Mouse (Mus musculus) liver, embryonic 14.5 days (tissue): ENCODE data around the gene Pqlc2. TPM values are rescaled to one million over a fixed set of nuclear protein-coding genes. Genes with fewer than 3 reads are reported as not detected.

ENCODE experiments used
- ATAC-seq: fragments of 200-750 bp; cut with Nextera tagmentation; 2 replicates; pipeline ENCODE4 v1.8.0; 2017; ENCODE audit warnings: moderate number of reproducible peaks, mild to moderate bottlenecking, moderate library complexity; ENCODE audit not compliant: insufficient read depth
- DNase-seq, 3 experiments: peaks; one replicate each; pipeline ENCODE4 v3.0.0-alpha.2; 2012 to 2013; ENCODE audit warnings: low read depth in 3 of 3, low spot score in 3 of 3
- H3K27ac ChIP-seq: fragments of 300-500 bp; sonication (generic); 2 replicates; pipeline ENCODE4 v1.5.1; 2014; ENCODE audit warnings: moderate library complexity, mild to moderate bottlenecking, control low read depth, inconsistent platforms
- H3K27me3 ChIP-seq: fragments of 300-500 bp; sonication (generic); 2 replicates; pipeline ENCODE4 v1.6.1; 2014; ENCODE audit warnings: mild to moderate bottlenecking, low read length, moderate library complexity; ENCODE audit not compliant: control insufficient read depth, insufficient read depth
- H3K36me3 ChIP-seq: fragments of 300-500 bp; sonication (generic); replicated peaks from 2 replicates; pipeline ENCODE4 v1.6.1; 2014; ENCODE audit warnings: low read depth; ENCODE audit not compliant: control insufficient read depth, insufficient read depth
- H3K4me1 ChIP-seq, 2 experiments: fragments of 200-500 bp in 1 of 2; fragments of 300-500 bp in 1 of 2; sonication (generic) in 1 of 2; replicated peaks; 2 replicates each; pipeline ENCODE4 v1.6.1; 2012 to 2014; ENCODE audit warnings: antibody characterized with exemption in 1 of 2, inconsistent platforms in 1 of 2, low read length in 1 of 2; ENCODE audit not compliant: control insufficient read depth in 2 of 2, insufficient read depth in 2 of 2
- H3K4me2 ChIP-seq: fragments of 300-500 bp; sonication (generic); 2 replicates; pipeline ENCODE4 v1.6.1; 2014; ENCODE audit warnings: low read depth, mild to moderate bottlenecking, control low read depth, moderate library complexity
- H3K4me3 ChIP-seq, 2 experiments: fragments of 200-500 bp in 1 of 2; fragments of 300-500 bp in 1 of 2; sonication (generic) in 1 of 2; 2 replicates each; pipeline ENCODE4 v1.5.1; 2012 to 2014; ENCODE audit warnings: low read depth in 2 of 2, low read length in 2 of 2, mild to moderate bottlenecking in 2 of 2, control low read depth in 1 of 2, inconsistent platforms in 1 of 2, moderate library complexity in 1 of 2; ENCODE audit not compliant: insufficient read depth in 1 of 2
- H3K9ac ChIP-seq: fragments of 300-500 bp; sonication (generic); replicated peaks from 2 replicates; pipeline ENCODE4 v1.6.1; 2014; ENCODE audit warnings: mild to moderate bottlenecking, control low read depth, moderate library complexity
- H3K9me3 ChIP-seq: fragments of 300-500 bp; sonication (generic); 2 replicates; pipeline ENCODE4 v1.6.1; 2016; ENCODE audit warnings: low read length, mixed read lengths; ENCODE audit not compliant: control insufficient read depth
- CTCF ChIP-seq: IDR thresholded peaks from 2 replicates; pipeline ENCODE4 v1.5.1; 2016; ENCODE audit warnings: antibody characterized with exemption, low read depth, control low read depth
- EP300 ChIP-seq: IDR thresholded peaks from 2 replicates; pipeline ENCODE4 v1.6.1; 2016; ENCODE audit warnings: antibody characterized with exemption, low read depth
- WGBS: fragments of 180-500 bp; shearing (Covaris S2); extraction: QIAGEN DNeasy Blood & Tissue Kit; methylation state at CpG from one replicate; pipeline ENCODE4 v1.1.7; 2014; ENCODE audit not compliant: insufficient replicate concordance; 5-methylcytosine and 5-hydroxymethylcytosine counted together
- polyA plus RNA-seq, 2 experiments: library from polyadenylated mRNA; depleted of rRNA in 1 of 2; stranded (reverse) in 1 of 2; unstranded in 1 of 2; fragments of >200 nt; fragmentation: Nextera tagmentation in 1 of 2; extraction: Ambion mirVana in 1 of 2; gene quantifications; 2 replicates each; pipeline versions ENCODE4 v1.2.1 to v1.2.3; 2012 to 2014

Pqlc2 gene
- polyA plus RNA-seq, 2 experiments: 8.1 to 8.6 TPM

DNA sequence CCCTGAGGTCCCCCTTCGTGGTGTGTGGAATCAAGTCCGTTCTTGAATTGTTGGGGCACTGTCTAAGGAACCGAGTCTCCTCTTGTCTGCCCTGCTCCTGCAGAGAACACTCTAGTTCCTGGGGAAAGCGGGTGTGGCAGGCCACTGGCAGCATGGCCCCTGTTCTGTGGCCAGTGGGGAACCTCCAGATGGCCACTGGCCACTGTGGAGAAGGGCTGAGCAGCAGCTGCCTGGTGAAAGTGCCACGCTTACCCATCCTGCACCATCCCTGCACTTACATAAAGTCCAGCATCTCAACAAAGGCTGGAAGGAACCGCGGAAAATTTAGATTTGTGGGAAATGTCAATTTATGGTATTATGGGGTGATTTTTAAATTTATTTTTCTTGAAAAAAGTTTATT, 34.1 kb downstream of the Pqlc2 start:
- DNase-seq (no peak), ATAC-seq (no peak)
- WGBS: 76% methylated on average over 7 of the region's 7 CpGs
- Histone ChIP-seq H3K4me1 (no peaks in the 10 kb centered on the region), H3K27me3 (no peaks in the 10 kb centered on the region), H3K27ac (no peak overlapping the region), H3K9ac (no peak overlapping the region), H3K4me2 (no peak overlapping the region), H3K36me3 (peaks cover 9% of the 10 kb centered on the region), H3K4me3 (no peak overlapping the region), H3K9me3 (no peaks in the 10 kb centered on the region)
- no peak for TF ChIP-seq CTCF
- TF ChIP-seq EP300: no peak

DNA sequence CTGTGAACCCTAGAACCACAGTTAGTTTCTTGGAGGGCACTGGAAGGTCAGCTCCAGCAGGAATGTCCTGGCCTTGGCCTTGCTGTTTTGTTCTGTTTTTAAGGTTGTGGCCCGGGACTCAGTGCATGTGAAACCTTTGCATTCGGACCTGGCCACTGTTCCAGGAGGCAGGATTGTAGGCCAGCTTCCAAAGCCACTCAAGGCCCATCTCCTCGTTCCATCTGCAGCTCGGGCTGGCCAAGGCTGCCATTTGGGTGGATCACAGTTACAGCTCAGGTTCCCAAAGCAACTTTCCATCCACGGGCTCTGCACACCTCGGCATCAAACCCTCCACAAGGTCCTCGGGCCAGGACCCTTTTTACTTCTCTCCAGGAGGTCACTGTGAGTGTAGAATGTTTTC, 35.9 kb downstream of the Pqlc2 start:
- H3K27ac ChIP-seq: no peak overlapping the region
- H3K9me3 ChIP-seq: no peaks in the 10 kb centered on the region
- 77% methylated on average over 7 of the region's 7 CpGs for WGBS
- DNase-seq: no peak
- TF ChIP-seq CTCF (no peak), EP300 (no peak)
- H3K27me3 ChIP-seq: no peaks in the 10 kb centered on the region
- H3K4me1 ChIP-seq: no peaks in the 10 kb centered on the region
- H3K4me2 ChIP-seq: no peak overlapping the region
- H3K9ac ChIP-seq: no peak overlapping the region
- no peak for ATAC-seq
- no peaks in the 10 kb centered on the region; the same call in 1 of the 2 replicates for H3K36me3 ChIP-seq
- no peak overlapping the region for H3K4me3 ChIP-seq

- no peaks in the 10 kb centered on the region for H3K9me3 ChIP-seq
- no peak overlapping the region for H3K4me2 ChIP-seq
- no peak for ATAC-seq
- no peak overlapping the region for H3K27ac ChIP-seq
- DNase-seq: no peak
- no peaks in the 10 kb centered on the region for H3K4me1 ChIP-seq
- WGBS: 82% methylated on average over 10 of the region's 10 CpGs
- TF ChIP-seq EP300: no peak
- TF ChIP-seq CTCF: no peak
- H3K9ac ChIP-seq: no peak overlapping the region
- no peak overlapping the region for H3K4me3 ChIP-seq
- no peaks in the 10 kb centered on the region for H3K27me3 ChIP-seq
- no peaks in the 10 kb centered on the region; the same call in 1 of the 2 replicates for H3K36me3 ChIP-seq
These were observed 37.4 kb downstream of the Pqlc2 start for GRCm38 (mm10) chr4:139272951-139273680.

DNA sequence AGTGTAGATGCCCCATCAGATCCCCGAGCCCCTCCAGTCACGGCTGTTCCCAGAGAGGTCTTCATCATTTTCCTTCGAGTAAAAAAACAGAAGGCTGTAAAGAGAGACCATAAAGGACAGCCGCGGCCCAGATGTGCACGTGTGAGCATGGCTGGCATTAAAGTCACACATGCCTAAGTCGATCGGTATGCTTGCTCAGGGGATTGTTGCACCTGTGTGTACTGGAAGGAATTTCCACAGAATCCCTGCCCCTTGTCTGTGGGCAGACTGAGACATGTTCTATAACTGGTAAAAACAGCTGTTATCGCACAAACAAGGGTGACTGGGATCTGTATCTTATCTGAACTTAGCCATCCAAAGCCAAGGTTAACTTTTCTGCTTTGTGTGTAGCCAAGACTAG, 38.9 kb downstream of the Pqlc2 start:
- ATAC-seq (no peak), DNase-seq (no peak)
- no peaks in the 10 kb centered on the region; the same call in 1 of the 2 replicates for H3K36me3 ChIP-seq
- H3K4me1 ChIP-seq: no peaks in the 10 kb centered on the region
- H3K27me3 ChIP-seq: no peaks in the 10 kb centered on the region
- no peak overlapping the region for H3K4me3 ChIP-seq
- WGBS: 84% methylated on average over 9 of the region's 9 CpGs
- no peak for TF ChIP-seq CTCF
- no peak overlapping the region for H3K4me2 ChIP-seq
- no peak overlapping the region for H3K27ac ChIP-seq
- H3K9me3 ChIP-seq: no peaks in the 10 kb centered on the region
- no peak overlapping the region for H3K9ac ChIP-seq

DNA sequence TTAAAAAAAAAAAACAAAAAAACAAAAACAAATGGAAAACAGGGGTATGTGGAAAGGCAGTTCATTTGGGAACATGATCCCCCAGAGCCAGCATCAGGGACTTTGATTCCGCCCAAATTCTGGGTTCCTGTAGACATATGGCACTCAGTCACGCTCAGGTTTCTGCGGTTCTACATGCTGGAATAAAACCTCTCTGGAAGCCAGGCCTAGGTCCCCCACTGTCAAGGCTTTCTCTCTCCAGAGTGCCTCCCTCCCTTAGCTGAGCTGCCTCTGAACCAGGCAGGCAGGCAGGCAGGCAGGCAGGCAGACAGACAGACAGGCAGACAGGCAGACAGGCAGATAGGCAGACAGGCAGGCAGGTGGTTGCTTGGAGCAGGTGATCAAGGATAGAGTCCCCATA, 40.3 kb downstream of the Pqlc2 start:
- Histone ChIP-seq H3K4me2 (no peak overlapping the region), H3K4me1 (no peaks in the 10 kb centered on the region), H3K9ac (no peak overlapping the region), H3K27me3 (no peaks in the 10 kb centered on the region), H3K4me3 (no peak overlapping the region), H3K27ac (no peak overlapping the region), H3K9me3 (no peaks in the 10 kb centered on the region), H3K36me3 (no peaks in the 10 kb centered on the region; the same call in 1 of the 2 replicates)
- DNase-seq (no peak), ATAC-seq (no peak)
- TF ChIP-seq EP300: no peak
- no peak for TF ChIP-seq CTCF
- 77% methylated on average over 3 of the region's 3 CpGs for WGBS
